Mouse (Mus musculus) adrenal gland, adult (tissue): ENCODE measurements around the gene Fopnl.

Experiments
- DNase-seq, 2 experiments: peaks; one replicate each; pipeline ENCODE4 v3.0.0; 2022 to 2023; ENCODE audit warnings: low spot score in 1 of 2; ENCODE audit not compliant: inconsistent age in 2 of 2

Gene Fopnl

GRCm38 (mm10) chr16:14308245-14309073 is 8.7 kb downstream of the Fopnl start:
- DNase-seq, result peak in 1 of 2 experiments; percentile 52

GRCm38 (mm10) chr16:14307373-14307772 is 9.8 kb downstream of the Fopnl start:
- DNase-seq, result no peak

- DNase-seq, result no peak
These were observed 10.8 kb downstream of the Fopnl start for GRCm38 (mm10) chr16:14306451-14306850.

- peak; percentile 62 to 77 for DNase-seq
These were observed 12.4 kb downstream of the Fopnl start for GRCm38 (mm10) chr16:14304791-14305190.

- peak; percentile 56 to 81 for DNase-seq
These were observed 13.5 kb downstream of the Fopnl start for GRCm38 (mm10) chr16:14303676-14304075.

- DNase-seq, result no peak
These were observed 14.1 kb downstream of the Fopnl start for GRCm38 (mm10) chr16:14303148-14303547.

GRCm38 (mm10) chr16:14298461-14298860 is 18.7 kb downstream of the Fopnl start:
- DNase-seq, result no peak

GRCm38 (mm10) chr16:14297746-14298145 is 19.5 kb downstream of the Fopnl start:
- DNase-seq, result no peak

- no peak for DNase-seq
These were observed 20.1 kb downstream of the Fopnl start for GRCm38 (mm10) chr16:14297137-14297536.

- no peak for DNase-seq
These were observed 20.6 kb downstream of the Fopnl start for GRCm38 (mm10) chr16:14296544-14297124.

GRCm38 (mm10) chr16:14295291-14295690 is 21.9 kb downstream of the Fopnl start:
- DNase-seq, result no peak

- peak; percentile 30 to 61 for DNase-seq
These were observed 24.7 kb downstream of the Fopnl start for GRCm38 (mm10) chr16:14292205-14293199.

GRCm38 (mm10) chr16:14291223-14291622 is 26.0 kb downstream of the Fopnl start, which contains the start of gene Myh11:
TSS of gene Myh11 (minus strand) at chr16:14291372.
- peak; percentile 75 to 91 for DNase-seq

GRCm38 (mm10) chr16:14272374-14272965 is 44.7 kb downstream of the Fopnl start:
- no peak for DNase-seq

GRCm38 (mm10) chr16:14265203-14265920 is 51.8 kb downstream of the Fopnl start:
- peak; percentile 37 to 70 for DNase-seq

GRCm38 (mm10) chr16:14264504-14264903 is 52.7 kb downstream of the Fopnl start:
- no peak for DNase-seq

GRCm38 (mm10) chr16:14263241-14263640 is 54.0 kb downstream of the Fopnl start:
- DNase-seq, result no peak

GRCm38 (mm10) chr16:14262410-14262809 is 54.8 kb downstream of the Fopnl start:
- DNase-seq, result no peak

GRCm38 (mm10) chr16:14258856-14259255 is 58.3 kb downstream of the Fopnl start:
- DNase-seq, result peak; percentile 51 to 80

GRCm38 (mm10) chr16:14253586-14253985 is 63.6 kb downstream of the Fopnl start:
- no peak for DNase-seq
